Mouse (Mus musculus): ENCODE measurements around the gene Gm15155.

- TF ChIP-seq CTCF (IDR thresholded peaks at IDR 0.05; ENCODE audit: control insufficient read depth, insufficient read depth, low read length) = no peak
- no peak for TF ChIP-seq POLR2A (IDR thresholded peaks at IDR 0.05; ENCODE audit: borderline replicate concordance, control insufficient read depth, low read depth, low read length)
Measured at GRCm38 (mm10) chrX:155888118-155888517, 263.6 kb downstream of the Gm15155 start.
